Mouse (Mus musculus) olfactory bulb, adult 2 months (tissue): Measurements from ENCODE around the gene Klhl41.

Experiments
- CTCF ChIP-seq: fragments of 200-500 bp; IDR thresholded peaks from 2 replicates; pipeline ENCODE4 v1.5.1; 2012; ENCODE audit warnings: low read depth, mild to moderate bottlenecking, low read length, moderate library complexity; ENCODE audit not compliant: insufficient read depth
- POLR2A ChIP-seq: fragments of 200-500 bp; IDR thresholded peaks from 2 replicates; pipeline ENCODE4 v1.6.1; 2012; ENCODE audit warnings: mild to moderate bottlenecking, low read depth, low read length, moderate library complexity; ENCODE audit not compliant: insufficient read depth

GRCm38 (mm10) chr2:69631449-69631848 lies 38.5 kb upstream of the Klhl41 start:
- TF ChIP-seq CTCF (no peak), POLR2A (no peak)
